Mouse (Mus musculus): ENCODE results near the gene Tyw1. TPM values are rescaled to one million over a fixed set of nuclear protein-coding genes. Genes with fewer than 3 reads are reported as not detected.
"Not testable (repeated sequence)": the region's sequence is repeated elsewhere in the genome, so short reads cannot be mapped to it uniquely, and the experiment has no call there.

The Tyw1 gene
- polyA plus RNA-seq, 1 experiment from 2014 or later: 25.2 TPM

DNA sequence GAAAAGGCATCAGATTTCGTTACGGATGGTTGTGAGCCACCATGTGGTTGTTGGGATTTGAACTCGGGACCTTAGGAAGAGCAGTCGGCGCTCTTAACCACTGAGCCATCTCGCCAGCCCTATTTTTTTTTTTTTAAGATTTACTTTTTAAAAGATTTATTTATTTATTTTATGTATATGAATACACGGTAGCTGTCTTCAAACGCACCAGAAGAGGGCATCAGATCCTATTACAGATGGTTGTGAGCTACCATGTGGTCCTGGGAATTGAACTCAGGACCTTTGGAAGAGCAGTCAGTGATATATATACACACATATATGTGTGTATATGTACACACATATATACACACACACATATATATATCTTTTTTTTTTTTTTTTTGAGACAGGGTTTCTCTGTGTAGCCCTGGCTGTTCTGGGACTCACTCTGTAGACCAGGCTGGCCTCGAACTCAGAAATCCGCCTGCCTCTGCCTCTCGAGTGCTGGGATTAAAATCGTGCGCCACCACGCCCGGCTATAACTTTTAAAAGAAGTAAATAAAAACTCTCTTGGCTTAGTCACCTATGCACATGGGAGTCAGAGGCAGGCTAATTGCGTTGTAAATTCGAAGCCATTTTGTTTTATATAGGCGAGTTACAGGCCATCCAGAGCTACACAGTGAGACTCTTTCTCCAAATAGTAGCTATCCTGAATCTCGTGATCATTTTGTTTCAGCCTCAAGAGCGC is 543 bp downstream of the Tyw1 start:
- not testable (repeated sequence) for H3K36me3 ChIP-seq (ENCODE audit: control insufficient read depth, insufficient read depth, low read length); ATAC-seq (ENCODE audit: insufficient read depth, low FRiP score); H3K9me3 ChIP-seq (replicated peaks; ENCODE audit: control insufficient read depth, low read length); H3K27me3 ChIP-seq (ENCODE audit: control insufficient read depth, insufficient read depth, low read length)
- Histone ChIP-seq H3K9ac (ENCODE audit: low read length) (peak overlapping the region; percentile 65), H3K4me3 (replicated peaks; ENCODE audit: low read length) (peak overlapping the region; percentile 60), H3K4me2 (ENCODE audit: low read depth, low read length) (peak overlapping the region; percentile 82), H3K27ac (ENCODE audit: low read length) (peak overlapping the region; percentile 73), H3K4me1 (ENCODE audit: control insufficient read depth, insufficient read depth, low read length) (peaks cover 16% of the 10 kb centered on the region)
- WGBS: 22% methylated on average over 20 of the region's 20 CpGs

DNA sequence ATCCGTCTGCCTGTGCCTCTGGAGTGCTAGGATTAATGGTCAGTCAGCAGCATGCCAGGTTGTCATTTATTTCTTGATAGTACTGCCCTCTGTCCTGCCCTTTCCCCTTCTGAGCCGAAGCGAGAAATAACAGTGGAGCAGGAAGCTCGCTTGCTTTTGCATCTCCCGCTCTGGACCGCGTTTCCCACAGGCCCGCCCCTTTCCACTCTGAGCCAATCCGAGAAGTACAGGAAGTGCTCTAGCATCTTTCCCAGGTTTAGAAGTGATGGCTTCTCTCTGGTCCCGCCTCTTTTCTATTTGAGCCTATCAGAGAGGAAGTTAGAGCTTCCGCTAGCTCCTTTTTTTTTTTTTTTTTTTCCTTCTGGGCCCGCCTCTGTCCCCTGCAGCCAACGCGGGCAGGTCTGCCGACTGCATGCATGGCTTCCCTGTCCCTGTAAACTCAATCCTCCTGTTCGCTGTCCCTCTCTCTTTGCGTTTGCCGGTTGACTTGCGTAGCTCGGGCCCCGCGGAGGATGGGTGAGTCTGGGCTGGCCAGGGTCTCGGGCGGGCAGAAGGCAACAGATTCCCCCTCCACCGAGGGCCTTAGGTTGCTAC is 1.4 kb downstream of the Tyw1 start:
- Histone ChIP-seq H3K9ac (ENCODE audit: low read length) (peak overlapping the region; percentile 87), H3K4me1 (ENCODE audit: control insufficient read depth, insufficient read depth, low read length) (peaks cover 16% of the 10 kb centered on the region), H3K4me2 (ENCODE audit: low read depth, low read length) (peak overlapping the region; percentile 82), H3K27ac (ENCODE audit: low read length) (peak overlapping the region; percentile 88), H3K9me3 (replicated peaks; ENCODE audit: control insufficient read depth, low read length) (no peaks in the 10 kb centered on the region), H3K4me3 (replicated peaks; ENCODE audit: low read length) (peak overlapping the region; percentile 60), H3K27me3 (ENCODE audit: control insufficient read depth, insufficient read depth, low read length) (no peaks in the 10 kb centered on the region), H3K36me3 (ENCODE audit: control insufficient read depth, insufficient read depth, low read length) (0 out of 2 replicates have a peak, but pooled peaks cover 3% of the 10 kb centered on the region)
- peak; percentile 95 for ATAC-seq (ENCODE audit: insufficient read depth, low FRiP score)
- under 1% methylated on average over 25 of the region's 25 CpGs for WGBS

DNA sequence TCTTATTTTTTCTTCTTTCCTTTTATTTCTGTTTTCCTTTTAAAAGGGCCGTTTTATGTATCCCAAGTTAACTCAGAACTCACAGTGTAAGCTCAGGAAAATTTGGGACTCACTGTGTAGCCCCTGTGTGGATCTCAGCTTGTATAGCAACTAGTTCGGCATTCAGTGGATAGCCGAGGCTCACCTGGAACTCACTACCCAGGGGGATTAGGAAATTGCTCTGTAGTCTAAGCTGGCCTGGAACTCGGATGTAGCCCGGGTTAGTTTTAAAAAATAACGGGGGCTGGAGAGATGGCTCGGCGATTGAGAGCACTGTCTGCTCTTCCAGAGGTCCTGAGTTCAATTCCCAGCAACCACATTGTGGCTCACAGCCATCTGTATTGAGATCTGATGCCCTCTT is 1.9 kb downstream of the Tyw1 start:
- Histone ChIP-seq H3K9me3 (replicated peaks; ENCODE audit: control insufficient read depth, low read length) (no peaks in the 10 kb centered on the region), H3K36me3 (ENCODE audit: control insufficient read depth, insufficient read depth, low read length) (0 out of 2 replicates have a peak, but pooled peaks cover under 1% of the 10 kb centered on the region), H3K27me3 (ENCODE audit: control insufficient read depth, insufficient read depth, low read length) (no peaks in the 10 kb centered on the region), H3K4me1 (ENCODE audit: control insufficient read depth, insufficient read depth, low read length) (peaks cover 16% of the 10 kb centered on the region), H3K9ac (ENCODE audit: low read length) (peak overlapping the region; percentile 87), H3K4me3 (replicated peaks; ENCODE audit: low read length) (peak overlapping the region; percentile 60), H3K4me2 (ENCODE audit: low read depth, low read length) (peak overlapping the region; percentile 82), H3K27ac (ENCODE audit: low read length) (peak overlapping the region; percentile 88)
- WGBS: 11% methylated on average over 8 of the region's 8 CpGs
- no peak for ATAC-seq (ENCODE audit: insufficient read depth, low FRiP score)

DNA sequence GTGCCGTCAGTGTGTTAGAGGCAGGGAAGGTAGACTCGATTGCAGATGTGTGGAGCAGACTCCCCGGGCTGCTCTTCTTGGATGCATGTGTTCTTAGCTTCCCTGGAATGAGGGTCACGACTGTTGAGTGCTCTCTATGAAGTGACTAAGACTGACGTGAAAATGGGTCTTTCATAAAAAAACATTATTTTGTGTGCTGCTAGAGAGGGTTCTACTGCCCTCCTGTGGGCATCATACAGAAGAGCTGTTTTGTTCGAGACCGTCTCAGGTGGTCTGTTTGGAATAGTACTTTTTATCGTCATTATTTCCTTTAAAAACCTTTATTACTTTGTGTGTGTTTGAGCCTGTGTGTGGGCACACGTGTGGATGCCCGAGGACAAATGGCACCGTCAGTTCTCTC is 8.0 kb downstream of the Tyw1 start:
- peaks cover 11% of the 10 kb centered on the region; the same call in 1 of the 2 replicates for H3K36me3 ChIP-seq (ENCODE audit: control insufficient read depth, insufficient read depth, low read length)
- H3K27ac ChIP-seq (ENCODE audit: low read length): no peak overlapping the region
- no peak overlapping the region for H3K4me2 ChIP-seq (ENCODE audit: low read depth, low read length)
- H3K4me3 ChIP-seq (replicated peaks; ENCODE audit: low read length): no peak overlapping the region
- WGBS: 73% methylated on average over 11 of the region's 11 CpGs
- H3K9ac ChIP-seq (ENCODE audit: low read length): no peak overlapping the region
- no peaks in the 10 kb centered on the region for H3K9me3 ChIP-seq (replicated peaks; ENCODE audit: control insufficient read depth, low read length)
- no peak for ATAC-seq (ENCODE audit: insufficient read depth, low FRiP score)
- no peaks in the 10 kb centered on the region for H3K4me1 ChIP-seq (ENCODE audit: control insufficient read depth, insufficient read depth, low read length)
- H3K27me3 ChIP-seq (ENCODE audit: control insufficient read depth, insufficient read depth, low read length): no peaks in the 10 kb centered on the region

DNA sequence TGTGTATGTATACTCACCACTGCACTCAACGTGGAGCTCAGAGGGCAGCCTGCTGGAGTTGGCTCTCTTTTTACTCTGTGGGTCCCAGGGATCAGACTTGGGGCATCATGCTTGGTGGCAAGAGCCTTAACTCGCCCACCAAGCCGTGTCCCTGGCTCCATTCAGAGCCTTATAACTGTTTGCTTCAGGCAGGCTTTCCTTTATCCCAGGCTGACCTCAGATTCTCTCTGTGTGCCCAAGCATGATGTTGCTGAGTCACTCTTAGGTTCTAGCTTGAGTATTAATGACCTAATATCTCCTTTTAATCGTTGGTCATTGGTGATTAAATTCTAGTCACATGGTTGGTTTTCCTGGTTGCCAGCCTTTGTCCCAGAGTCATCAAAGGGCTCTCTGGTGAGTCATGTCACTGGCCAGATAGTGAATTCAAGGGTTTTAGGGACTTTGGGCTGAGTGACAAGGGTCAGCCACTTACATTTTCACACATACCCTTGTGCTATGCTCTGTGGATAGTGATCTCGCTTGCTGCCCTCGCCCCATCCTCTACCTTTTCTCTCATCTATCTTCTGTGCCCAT is 9.1 kb downstream of the Tyw1 start:
- no peak overlapping the region for H3K27ac ChIP-seq (ENCODE audit: low read length)
- no peak overlapping the region for H3K4me3 ChIP-seq (replicated peaks; ENCODE audit: low read length)
- H3K4me2 ChIP-seq (ENCODE audit: low read depth, low read length): no peak overlapping the region
- no peaks in the 10 kb centered on the region for H3K9me3 ChIP-seq (replicated peaks; ENCODE audit: control insufficient read depth, low read length)
- H3K27me3 ChIP-seq (ENCODE audit: control insufficient read depth, insufficient read depth, low read length): no peaks in the 10 kb centered on the region
- H3K9ac ChIP-seq (ENCODE audit: low read length): no peak overlapping the region
- H3K4me1 ChIP-seq (ENCODE audit: control insufficient read depth, insufficient read depth, low read length): no peaks in the 10 kb centered on the region
- no peak for ATAC-seq (ENCODE audit: insufficient read depth, low FRiP score)
- peaks cover 11% of the 10 kb centered on the region; the same call in 1 of the 2 replicates for H3K36me3 ChIP-seq (ENCODE audit: control insufficient read depth, insufficient read depth, low read length)
- WGBS: 81% methylated on average over 6 of the region's 6 CpGs

DNA sequence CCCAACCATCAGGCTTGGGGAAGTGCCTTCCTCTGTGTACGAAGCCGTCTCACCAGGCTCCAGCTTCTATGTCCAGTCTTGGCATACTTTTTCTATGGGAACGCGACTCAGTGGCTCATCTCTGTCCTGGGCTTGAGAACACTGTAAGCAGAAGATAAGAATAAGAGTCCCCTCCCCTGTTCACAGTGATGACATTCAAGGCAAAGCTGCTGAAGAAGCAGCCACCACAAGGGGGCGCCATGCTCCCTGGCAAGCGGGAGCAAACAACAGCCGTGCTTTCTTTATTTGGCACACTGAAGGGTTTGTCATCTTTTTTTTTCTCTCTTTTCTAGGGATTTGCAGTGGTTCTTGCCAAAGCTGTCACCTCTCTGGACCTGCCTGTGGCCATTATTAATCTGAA is 11.2 kb downstream of the Tyw1 start:
- no peaks in the 10 kb centered on the region for H3K4me1 ChIP-seq (ENCODE audit: control insufficient read depth, insufficient read depth, low read length)
- no peaks in the 10 kb centered on the region for H3K9me3 ChIP-seq (replicated peaks; ENCODE audit: control insufficient read depth, low read length)
- no peak for ATAC-seq (ENCODE audit: insufficient read depth, low FRiP score)
- H3K27ac ChIP-seq (ENCODE audit: low read length): no peak overlapping the region
- no peak overlapping the region for H3K4me2 ChIP-seq (ENCODE audit: low read depth, low read length)
- no peak overlapping the region for H3K4me3 ChIP-seq (replicated peaks; ENCODE audit: low read length)
- WGBS: 87% methylated on average over 7 of the region's 7 CpGs
- H3K36me3 ChIP-seq (ENCODE audit: control insufficient read depth, insufficient read depth, low read length): peaks cover 11% of the 10 kb centered on the region; the same call in 1 of the 2 replicates
- H3K27me3 ChIP-seq (ENCODE audit: control insufficient read depth, insufficient read depth, low read length): no peaks in the 10 kb centered on the region
- no peak overlapping the region for H3K9ac ChIP-seq (ENCODE audit: low read length)

DNA sequence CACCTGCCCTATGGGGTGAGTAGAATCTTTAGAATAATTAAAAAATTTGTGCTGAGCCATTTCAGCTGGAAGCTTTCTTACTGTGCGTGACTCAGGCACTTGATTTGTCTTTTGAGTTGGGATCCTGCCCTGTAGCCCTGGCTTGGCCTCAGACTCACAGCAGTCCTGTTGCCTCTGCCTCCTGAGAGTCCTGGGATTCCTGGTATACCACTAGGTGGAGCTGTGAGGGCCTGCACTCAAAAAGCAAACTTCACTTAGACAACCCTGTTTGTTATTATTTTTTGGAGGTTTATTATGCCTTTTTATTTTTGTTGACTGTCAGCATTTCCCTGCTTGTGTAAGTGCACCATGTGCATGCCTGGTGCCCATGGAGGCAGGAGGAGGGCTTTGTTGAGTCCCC is 11.9 kb downstream of the Tyw1 start:
- no peak overlapping the region for H3K4me3 ChIP-seq (replicated peaks; ENCODE audit: low read length)
- 83% methylated on average over 1 of the region's 1 CpGs for WGBS
- no peak overlapping the region for H3K4me2 ChIP-seq (ENCODE audit: low read depth, low read length)
- H3K27me3 ChIP-seq (ENCODE audit: control insufficient read depth, insufficient read depth, low read length): no peaks in the 10 kb centered on the region
- H3K9ac ChIP-seq (ENCODE audit: low read length): no peak overlapping the region
- no peak overlapping the region for H3K27ac ChIP-seq (ENCODE audit: low read length)
- H3K4me1 ChIP-seq (ENCODE audit: control insufficient read depth, insufficient read depth, low read length): no peaks in the 10 kb centered on the region
- ATAC-seq (ENCODE audit: insufficient read depth, low FRiP score): no peak
- no peaks in the 10 kb centered on the region for H3K9me3 ChIP-seq (replicated peaks; ENCODE audit: control insufficient read depth, low read length)
- peaks cover 11% of the 10 kb centered on the region; the same call in 1 of the 2 replicates for H3K36me3 ChIP-seq (ENCODE audit: control insufficient read depth, insufficient read depth, low read length)

DNA sequence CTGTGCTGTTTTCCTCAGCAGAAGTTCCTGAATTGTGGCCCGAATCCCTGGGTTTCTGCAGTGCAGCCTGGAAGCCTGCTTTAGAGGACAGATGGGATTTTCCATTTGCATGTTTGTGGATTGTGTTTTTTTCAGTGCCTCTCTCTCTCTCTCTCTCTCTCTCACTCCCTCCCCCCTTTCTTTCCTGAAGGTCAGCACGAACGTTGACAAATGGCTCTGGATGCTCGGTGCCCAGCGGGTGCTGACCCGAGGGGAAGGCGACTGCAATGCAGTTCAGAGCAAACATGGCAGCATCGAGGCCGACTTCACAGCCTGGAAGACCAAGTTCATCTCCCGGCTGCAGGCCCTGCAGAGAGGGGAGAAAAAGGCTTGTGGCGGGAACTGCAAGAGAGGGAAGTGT is 13.6 kb downstream of the Tyw1 start:
- Histone ChIP-seq H3K9ac (ENCODE audit: low read length) (no peak overlapping the region), H3K9me3 (replicated peaks; ENCODE audit: control insufficient read depth, low read length) (no peaks in the 10 kb centered on the region), H3K36me3 (ENCODE audit: control insufficient read depth, insufficient read depth, low read length) (peaks cover 11% of the 10 kb centered on the region; the same call in 1 of the 2 replicates), H3K27me3 (ENCODE audit: control insufficient read depth, insufficient read depth, low read length) (no peaks in the 10 kb centered on the region), H3K27ac (ENCODE audit: low read length) (no peak overlapping the region), H3K4me1 (ENCODE audit: control insufficient read depth, insufficient read depth, low read length) (no peaks in the 10 kb centered on the region), H3K4me2 (ENCODE audit: low read depth, low read length) (no peak overlapping the region), H3K4me3 (replicated peaks; ENCODE audit: low read length) (no peak overlapping the region)
- 63% methylated on average over 11 of the region's 11 CpGs for WGBS
- no peak for ATAC-seq (ENCODE audit: insufficient read depth, low FRiP score)

DNA sequence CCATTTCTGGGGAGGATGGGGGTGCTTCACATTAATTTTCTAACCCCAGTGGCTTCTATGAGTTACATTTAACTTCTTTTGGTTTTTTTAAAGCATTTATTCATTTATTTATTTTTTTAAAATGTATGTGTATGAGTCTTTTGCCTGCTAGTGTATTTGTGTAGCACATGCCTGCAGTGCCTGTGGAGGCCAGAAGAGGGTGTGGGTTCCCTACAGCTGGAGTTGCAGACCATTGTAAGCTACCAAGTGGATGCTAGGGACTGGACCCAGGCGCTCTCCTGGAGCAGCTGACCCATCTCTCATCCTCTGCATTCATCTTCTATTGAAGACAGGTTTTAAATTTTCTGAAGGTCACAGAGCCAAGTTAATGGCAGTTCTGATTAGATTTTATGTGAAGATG is 16.9 kb downstream of the Tyw1 start:
- Histone ChIP-seq H3K4me1 (ENCODE audit: control insufficient read depth, insufficient read depth, low read length) (no peaks in the 10 kb centered on the region), H3K9me3 (replicated peaks; ENCODE audit: control insufficient read depth, low read length) (no peaks in the 10 kb centered on the region), H3K27me3 (ENCODE audit: control insufficient read depth, insufficient read depth, low read length) (no peaks in the 10 kb centered on the region), H3K4me2 (ENCODE audit: low read depth, low read length) (no peak overlapping the region), H3K36me3 (ENCODE audit: control insufficient read depth, insufficient read depth, low read length) (peaks cover 6% of the 10 kb centered on the region; the same call in 1 of the 2 replicates), H3K27ac (ENCODE audit: low read length) (no peak overlapping the region), H3K9ac (ENCODE audit: low read length) (no peak overlapping the region), H3K4me3 (replicated peaks; ENCODE audit: low read length) (no peak overlapping the region)
- no peak for ATAC-seq (ENCODE audit: insufficient read depth, low FRiP score)
- WGBS: 88% methylated on average over 1 of the region's 1 CpGs
